Mouse (Mus musculus): ENCODE measurements at regions not wholly inside any gene's neighbourhood (a gene's known extent, or its start where the extent isn't known, plus 50 kb on each side); places are given as distances from the start of the nearest gene placed in this dataset.

- ATAC-seq (ENCODE audit: low TSS enrichment), result no peak
Observed at GRCm38 (mm10) chr3:119653007-119653565, 131.2 kb downstream of the Ptbp2 start.

DNA sequence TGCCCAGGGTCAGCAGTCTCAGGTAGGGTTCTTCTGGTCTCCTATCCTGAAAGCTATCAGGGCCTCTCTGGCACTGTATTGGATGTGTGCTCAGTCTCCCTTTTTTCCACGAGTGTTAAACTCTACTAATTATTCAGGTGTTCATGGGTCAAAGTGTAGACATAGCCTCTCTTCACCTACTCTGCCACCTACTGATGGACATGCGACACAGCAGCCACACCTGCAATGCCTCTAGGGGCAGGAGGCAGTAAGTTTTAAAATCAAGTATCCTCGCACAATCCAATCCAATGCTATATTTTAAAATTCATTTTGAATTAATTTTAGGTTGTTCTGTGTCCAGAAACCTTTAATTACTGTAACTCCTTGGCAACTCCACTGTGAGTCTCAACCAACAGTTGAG, 145.6 kb downstream of the Ptbp2 start:
- no peak for ATAC-seq (ENCODE audit: low TSS enrichment)

DNA sequence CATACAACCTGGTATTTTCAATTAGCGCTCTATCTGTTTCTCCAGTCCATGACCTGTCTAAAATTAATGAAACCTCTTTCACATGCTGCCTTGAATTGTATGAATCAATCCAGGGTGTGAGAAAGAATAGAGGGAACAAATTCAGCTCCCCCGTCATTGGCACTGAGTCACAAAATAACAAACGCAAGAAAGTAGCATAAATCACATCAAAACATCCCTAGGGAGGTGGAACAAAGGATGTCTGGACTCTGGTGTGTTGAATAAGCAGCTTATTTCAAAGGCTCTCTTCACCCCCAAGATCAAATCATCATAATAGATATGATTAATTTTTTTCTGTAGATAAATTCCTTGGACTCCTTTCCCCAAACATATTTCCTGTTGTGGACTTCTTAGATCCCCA, 148.6 kb downstream of the Ptbp2 start:
- ATAC-seq (ENCODE audit: low TSS enrichment), result no peak

- no peak for ATAC-seq (ENCODE audit: low TSS enrichment)
Observed at GRCm38 (mm10) chr3:119633516-119633915, 150.8 kb downstream of the Ptbp2 start.

- peak; percentile 64 for ATAC-seq (ENCODE audit: low TSS enrichment)
Observed at GRCm38 (mm10) chr3:119606116-119606515, 178.2 kb downstream of the Ptbp2 start.

DNA sequence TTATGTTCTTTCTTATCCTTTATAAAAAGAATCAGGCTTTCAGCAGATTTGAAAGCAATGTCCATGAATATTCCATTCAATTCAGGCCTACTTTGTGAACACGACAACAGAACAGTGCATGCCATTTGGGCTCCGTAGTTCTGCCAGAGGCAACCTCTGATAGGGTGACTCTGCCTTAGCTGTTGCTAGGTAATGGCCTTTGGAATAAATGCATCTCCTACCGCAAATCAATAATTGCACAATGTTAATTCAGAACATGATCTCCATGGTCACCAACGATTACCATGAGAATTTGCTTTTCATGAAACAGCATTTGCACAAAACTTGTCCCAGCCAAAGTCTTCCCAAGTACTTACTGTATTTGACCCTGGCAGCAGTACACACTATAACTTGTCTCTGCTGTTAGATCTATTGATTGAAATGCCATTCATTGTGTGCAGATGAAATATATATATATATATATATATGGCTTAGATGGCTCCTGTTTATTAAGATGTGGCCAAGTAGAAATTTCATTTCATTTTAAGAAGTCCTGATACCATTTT, 195.3 kb downstream of the Ptbp2 start:
- ATAC-seq (ENCODE audit: low TSS enrichment), result no peak

- no peak for ATAC-seq (ENCODE audit: low TSS enrichment)
Observed at GRCm38 (mm10) chr3:119587971-119588370, 196.3 kb downstream of the Ptbp2 start.

DNA sequence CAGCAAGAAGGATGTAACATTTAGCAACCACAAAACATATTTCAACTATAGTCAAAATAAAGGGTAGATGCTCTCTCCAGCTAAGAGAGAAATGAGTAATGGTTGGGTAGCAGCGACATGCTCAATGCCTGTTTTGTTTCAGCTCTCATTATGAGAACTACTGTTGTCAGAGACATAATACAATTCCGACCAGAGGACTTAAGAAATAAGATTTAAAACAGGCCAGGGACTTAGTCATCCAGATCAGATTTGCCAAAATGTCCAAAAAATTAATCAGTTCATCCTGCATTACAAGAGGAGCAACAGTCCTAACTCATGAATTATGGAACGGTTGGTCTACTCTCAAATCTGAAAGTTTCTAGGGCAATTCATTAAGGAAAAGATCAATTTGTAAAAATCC, 208.8 kb downstream of the Ptbp2 start:
- no peak for ATAC-seq (ENCODE audit: low TSS enrichment)

DNA sequence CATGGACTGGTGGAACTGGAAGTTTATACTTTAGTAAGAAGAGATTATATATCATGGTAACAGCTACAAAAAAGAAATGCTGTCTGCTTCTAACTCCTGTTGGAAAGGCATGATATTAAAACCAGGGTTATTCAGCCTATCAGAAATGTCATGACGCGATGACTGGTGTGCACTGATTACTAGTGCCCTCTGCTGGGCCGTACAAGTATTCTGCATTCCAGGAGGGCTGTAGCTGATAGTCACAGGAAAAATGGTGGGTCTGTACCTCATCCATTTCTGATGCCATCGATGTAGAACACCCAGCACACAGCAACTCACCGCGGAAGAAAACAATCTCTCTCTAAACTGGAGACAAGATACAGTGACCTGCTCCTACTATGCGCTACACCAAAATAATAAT, 246.4 kb downstream of the Ptbp2 start:
- ATAC-seq (ENCODE audit: low TSS enrichment), result no peak

GRCm38 (mm10) chr3:119524510-119525123, 259.6 kb downstream of the Ptbp2 start:
- ATAC-seq (ENCODE audit: low TSS enrichment), result no peak

- no peak for ATAC-seq (ENCODE audit: low TSS enrichment)
Observed at GRCm38 (mm10) chr3:119512596-119512995, 271.7 kb downstream of the Ptbp2 start.

- peak; percentile 65 for ATAC-seq (ENCODE audit: low TSS enrichment)
Observed at GRCm38 (mm10) chr3:119509132-119509531, 275.1 kb downstream of the Ptbp2 start.

DNA sequence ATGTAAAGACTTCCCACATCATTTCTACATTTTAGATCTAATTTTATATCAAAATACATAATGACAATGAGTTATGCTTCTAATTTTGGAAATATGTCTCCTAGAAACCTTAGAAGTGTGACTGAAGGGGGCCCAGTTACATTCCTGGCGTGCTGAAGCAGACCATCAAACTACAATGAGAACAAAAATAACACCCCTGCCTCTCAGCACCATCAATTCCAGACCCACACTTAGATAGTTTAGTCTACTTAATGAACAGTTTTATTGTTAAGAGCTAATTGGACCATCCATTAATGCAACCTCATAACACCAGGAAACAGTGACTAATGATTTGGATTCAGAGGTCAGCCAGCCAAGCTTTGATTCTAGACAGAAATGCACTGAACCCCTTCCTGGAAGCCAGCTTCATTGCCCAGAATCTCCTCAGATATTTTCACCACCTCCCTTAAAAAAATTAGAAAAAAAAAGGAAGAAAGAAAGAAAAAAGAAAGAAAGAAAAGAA, 280.7 kb downstream of the Ptbp2 start:
- no peak for ATAC-seq (ENCODE audit: low TSS enrichment)

DNA sequence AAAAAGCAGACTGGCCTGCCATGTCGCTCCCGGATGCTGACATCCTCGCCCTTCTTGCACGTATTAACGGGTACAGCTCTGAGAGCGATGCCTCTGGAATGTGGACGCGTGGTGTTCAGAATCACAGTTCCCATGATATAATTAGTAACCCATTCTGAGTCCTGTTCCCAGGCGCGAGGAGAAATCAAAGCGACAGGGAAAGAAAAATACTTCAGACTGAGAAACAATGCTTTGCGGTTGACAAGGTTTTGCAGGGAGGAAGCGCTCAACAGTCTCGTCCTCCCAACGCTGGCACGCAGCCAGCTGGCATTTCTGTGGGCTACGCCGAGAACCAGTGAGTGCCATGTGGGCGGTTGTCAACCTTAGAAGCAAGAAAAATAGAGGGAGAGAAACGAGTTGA, 285.6 kb downstream of the Ptbp2 start:
- peak; percentile 96 for ATAC-seq (ENCODE audit: low TSS enrichment)

- ATAC-seq (ENCODE audit: low TSS enrichment), result no peak
Observed at GRCm38 (mm10) chr3:119497880-119498279, 286.4 kb downstream of the Ptbp2 start.

DNA sequence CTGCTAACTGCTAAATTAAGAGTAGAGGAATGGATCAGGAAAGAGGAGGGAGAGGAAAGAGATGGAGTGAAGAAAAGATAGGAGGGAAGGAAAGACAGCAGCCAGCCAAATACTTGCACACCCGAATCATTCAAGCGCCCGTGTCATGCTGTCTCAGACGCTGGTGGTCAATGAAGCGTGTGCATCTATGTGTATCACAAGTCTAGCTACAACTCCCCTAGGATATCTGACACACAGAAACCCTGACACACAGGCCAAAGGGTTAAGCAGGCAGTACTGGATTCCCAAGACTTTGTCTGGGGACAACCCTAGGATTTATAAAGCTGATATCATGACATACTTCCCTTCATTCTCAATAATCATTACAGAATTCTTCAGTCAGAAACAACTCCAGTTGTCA, 289.7 kb downstream of the Ptbp2 start:
- ATAC-seq (ENCODE audit: low TSS enrichment), result no peak

GRCm38 (mm10) chr3:119492627-119493026, 291.6 kb downstream of the Ptbp2 start:
- ATAC-seq (ENCODE audit: low TSS enrichment), result peak; percentile 99

- no peak for ATAC-seq (ENCODE audit: low TSS enrichment)
Observed at GRCm38 (mm10) chr3:119489336-119489735, 294.9 kb downstream of the Ptbp2 start.

Data from frontal cortex, adult (tissue).